Mouse (Mus musculus) forebrain, embryonic 11.5 days (tissue): ENCODE data around the gene Plppr1. TPM values are rescaled to one million over a fixed set of nuclear protein-coding genes. Genes with fewer than 3 reads are reported as not detected.

Experiments
- ATAC-seq: fragments of 200-750 bp; cut with Nextera tagmentation; replicated peaks from 2 replicates; pipeline ENCODE4 v1.8.0; 2017; ENCODE audit warnings: moderate TSS enrichment; ENCODE audit not compliant: low FRiP score
- DNase-seq: peaks from one replicate; pipeline ENCODE4 v3.0.0-alpha.2; 2017; ENCODE audit warnings: low spot score
- H3K27ac ChIP-seq: fragments of 300-500 bp; sonication (generic); 2 replicates; pipeline ENCODE4 v1.5.1; 2014; ENCODE audit warnings: low read depth, low read length
- H3K27me3 ChIP-seq: fragments of 300-500 bp; sonication (generic); 2 replicates; pipeline ENCODE4 v1.6.1; 2014; ENCODE audit warnings: mild to moderate bottlenecking, low read length, mixed read lengths; ENCODE audit not compliant: control insufficient read depth, insufficient read depth
- H3K36me3 ChIP-seq: fragments of 300-500 bp; sonication (generic); 2 replicates; pipeline ENCODE4 v1.6.1; 2014; ENCODE audit warnings: mild to moderate bottlenecking, low read length, moderate library complexity, mixed read lengths; ENCODE audit not compliant: control insufficient read depth, insufficient read depth
- H3K4me1 ChIP-seq: fragments of 300-500 bp; sonication (generic); replicated peaks from 2 replicates; pipeline ENCODE4 v1.6.1; 2014; ENCODE audit warnings: low read length, mixed read lengths; ENCODE audit not compliant: control insufficient read depth, insufficient read depth
- H3K4me2 ChIP-seq: fragments of 300-500 bp; sonication (generic); 2 replicates; pipeline ENCODE4 v1.6.1; 2014; ENCODE audit warnings: low read depth, mild to moderate bottlenecking, low read length, moderate library complexity, mixed read lengths; ENCODE audit not compliant: severe bottlenecking
- H3K4me3 ChIP-seq: fragments of 300-500 bp; sonication (generic); 2 replicates; pipeline ENCODE4 v1.5.1; 2014; ENCODE audit warnings: low read depth, low read length
- H3K9ac ChIP-seq: fragments of 300-500 bp; sonication (generic); 2 replicates; pipeline ENCODE4 v1.6.1; 2014; ENCODE audit warnings: low read length
- H3K9me3 ChIP-seq: fragments of 300-500 bp; sonication (generic); 2 replicates; pipeline ENCODE4 v1.6.1; 2016; ENCODE audit warnings: low read length, mixed read lengths; ENCODE audit not compliant: control insufficient read depth
- WGBS: fragments of 180-500 bp; shearing (Covaris S2); extraction: QIAGEN DNeasy Blood & Tissue Kit; methylation state at CpG from one replicate; pipeline ENCODE4 v1.1.7; 2014; 5-methylcytosine and 5-hydroxymethylcytosine counted together
- polyA plus RNA-seq: library from polyadenylated mRNA; unstranded; fragments of >200 nt; fragmentation: Nextera tagmentation; extraction: Ambion mirVana; gene quantifications from 2 replicates; pipeline ENCODE4 v1.2.1, GENCODE M21; 2014

The Plppr1 gene
- polyA plus RNA-seq, 1 experiment from 2014 or later: 10.1 TPM

DNA sequence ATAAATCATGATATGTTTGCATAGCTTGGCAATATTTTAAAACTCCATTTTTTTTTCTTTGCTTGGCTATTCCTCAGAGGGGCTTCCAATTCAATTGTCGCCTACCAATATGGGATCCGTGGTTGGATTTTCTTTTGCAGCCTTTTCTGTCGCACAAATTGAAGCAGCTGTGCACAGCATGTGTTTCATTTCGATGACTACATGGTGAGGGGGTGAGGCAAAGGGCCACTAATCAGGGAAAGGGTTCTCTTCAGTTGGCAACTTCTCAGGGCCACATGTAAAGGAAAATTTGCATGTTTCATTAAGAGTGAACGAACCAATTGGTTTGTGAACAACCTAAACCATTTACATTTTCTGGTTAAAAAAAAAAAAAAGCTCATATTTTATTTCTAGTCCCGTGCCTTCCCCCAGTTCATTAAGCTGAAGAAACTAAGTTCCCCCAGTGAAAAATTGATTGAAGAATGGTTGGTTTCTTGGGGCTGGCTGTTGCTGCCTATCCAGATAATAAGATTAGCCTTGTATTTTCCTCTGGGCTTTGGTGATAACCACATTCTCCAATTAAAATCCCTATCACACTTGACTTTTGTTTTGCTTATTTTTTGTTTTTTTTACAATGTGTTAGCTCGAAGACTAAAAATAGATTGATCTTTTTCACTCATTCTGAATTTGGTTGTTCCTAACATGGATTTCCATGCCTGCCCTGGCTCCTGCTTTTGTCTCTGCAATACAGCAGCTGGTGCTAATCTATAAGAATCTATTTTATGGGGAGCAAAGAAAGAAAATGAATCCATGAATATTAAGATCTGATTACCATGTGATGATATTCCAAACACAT, 43.1 kb downstream of the Plppr1 start:
- DNase-seq: no peak
- Histone ChIP-seq H3K27ac (no peak overlapping the region), H3K4me3 (no peak overlapping the region), H3K9me3 (no peaks in the 10 kb centered on the region), H3K4me2 (no peak overlapping the region), H3K9ac (no peak overlapping the region), H3K27me3 (no peaks in the 10 kb centered on the region), H3K36me3 (no peaks in the 10 kb centered on the region), H3K4me1 (no peaks in the 10 kb centered on the region; the same call in 1 of the 2 replicates)
- WGBS: 43% methylated on average over 7 of the region's 7 CpGs
- 0 out of 2 replicates have a peak, but pooled peaks have one; percentile 55 for ATAC-seq

- H3K4me1 ChIP-seq: no peaks in the 10 kb centered on the region; the same call in 1 of the 2 replicates
- no peak overlapping the region for H3K9ac ChIP-seq
- ATAC-seq (0 out of 2 replicates have a peak, but pooled peaks have one; percentile 46), DNase-seq (no peak)
- no peaks in the 10 kb centered on the region for H3K27me3 ChIP-seq
- H3K4me2 ChIP-seq: no peak overlapping the region
- H3K4me3 ChIP-seq: no peak overlapping the region
- no peaks in the 10 kb centered on the region for H3K36me3 ChIP-seq
- no peak overlapping the region for H3K27ac ChIP-seq
- WGBS: 91% methylated on average over 4 of the region's 4 CpGs
- H3K9me3 ChIP-seq: no peaks in the 10 kb centered on the region
Observed at GRCm38 (mm10) chr4:49102769-49103193, 43.7 kb downstream of the Plppr1 start.

- no peaks in the 10 kb centered on the region for H3K9me3 ChIP-seq
- H3K4me3 ChIP-seq: no peak overlapping the region
- no peak for ATAC-seq
- no peak overlapping the region for H3K4me2 ChIP-seq
- H3K27ac ChIP-seq: no peak overlapping the region
- peaks cover 3% of the 10 kb centered on the region; the same call in 1 of the 2 replicates for H3K4me1 ChIP-seq
- no peaks in the 10 kb centered on the region for H3K27me3 ChIP-seq
- no peak for DNase-seq
- WGBS: 90% methylated on average over 8 of the region's 8 CpGs
- no peak overlapping the region for H3K9ac ChIP-seq
- no peaks in the 10 kb centered on the region for H3K36me3 ChIP-seq
Observed at GRCm38 (mm10) chr4:49104860-49105259, 45.8 kb downstream of the Plppr1 start.

- Histone ChIP-seq H3K36me3 (no peaks in the 10 kb centered on the region), H3K27me3 (no peaks in the 10 kb centered on the region), H3K4me2 (no peak overlapping the region), H3K4me1 (peaks cover 3% of the 10 kb centered on the region; the same call in 1 of the 2 replicates), H3K9me3 (no peaks in the 10 kb centered on the region), H3K9ac (no peak overlapping the region), H3K27ac (no peak overlapping the region), H3K4me3 (no peak overlapping the region)
- 96% methylated on average over 4 of the region's 4 CpGs for WGBS
- no peak for DNase-seq
- ATAC-seq: no peak
Observed at GRCm38 (mm10) chr4:49107895-49108294, 48.8 kb downstream of the Plppr1 start.

GRCm38 (mm10) chr4:49108371-49108770, 49.3 kb downstream of the Plppr1 start:
- ATAC-seq (no peak), DNase-seq (no peak)
- no peak overlapping the region for H3K9ac ChIP-seq
- 71% methylated on average over 8 of the region's 8 CpGs for WGBS
- no peaks in the 10 kb centered on the region for H3K27me3 ChIP-seq
- H3K9me3 ChIP-seq: no peaks in the 10 kb centered on the region
- no peak overlapping the region for H3K4me3 ChIP-seq
- no peak overlapping the region for H3K27ac ChIP-seq
- H3K36me3 ChIP-seq: no peaks in the 10 kb centered on the region
- peaks cover 3% of the 10 kb centered on the region; the same call in 1 of the 2 replicates for H3K4me1 ChIP-seq
- H3K4me2 ChIP-seq: no peak overlapping the region

GRCm38 (mm10) chr4:49109989-49110388, 50.9 kb downstream of the Plppr1 start:
- Histone ChIP-seq H3K27me3 (no peaks in the 10 kb centered on the region), H3K4me3 (no peak overlapping the region), H3K36me3 (no peaks in the 10 kb centered on the region), H3K9me3 (no peaks in the 10 kb centered on the region), H3K4me2 (no peak overlapping the region), H3K9ac (no peak overlapping the region), H3K4me1 (peaks cover 3% of the 10 kb centered on the region; the same call in 1 of the 2 replicates), H3K27ac (no peak overlapping the region)
- DNase-seq (no peak), ATAC-seq (no peak)
- WGBS: 69% methylated on average over 5 of the region's 5 CpGs

- no peak overlapping the region for H3K4me2 ChIP-seq
- no peaks in the 10 kb centered on the region for H3K27me3 ChIP-seq
- no peak overlapping the region for H3K4me3 ChIP-seq
- H3K4me1 ChIP-seq: no peaks in the 10 kb centered on the region
- no peak overlapping the region for H3K9ac ChIP-seq
- DNase-seq (no peak), ATAC-seq (no peak)
- H3K36me3 ChIP-seq: no peaks in the 10 kb centered on the region
- no peaks in the 10 kb centered on the region for H3K9me3 ChIP-seq
- 88% methylated on average over 2 of the region's 2 CpGs for WGBS
- no peak overlapping the region for H3K27ac ChIP-seq
Observed at GRCm38 (mm10) chr4:49118842-49119241, 59.8 kb downstream of the Plppr1 start.

GRCm38 (mm10) chr4:49144798-49145197, 85.7 kb downstream of the Plppr1 start:
- Histone ChIP-seq H3K36me3 (no peaks in the 10 kb centered on the region), H3K27ac (no peak overlapping the region), H3K9me3 (no peaks in the 10 kb centered on the region), H3K27me3 (no peaks in the 10 kb centered on the region), H3K4me2 (no peak overlapping the region), H3K9ac (no peak overlapping the region), H3K4me1 (no peaks in the 10 kb centered on the region), H3K4me3 (no peak overlapping the region)
- ATAC-seq: no peak
- 85% methylated on average over 4 of the region's 4 CpGs for WGBS
- no peak for DNase-seq

DNA sequence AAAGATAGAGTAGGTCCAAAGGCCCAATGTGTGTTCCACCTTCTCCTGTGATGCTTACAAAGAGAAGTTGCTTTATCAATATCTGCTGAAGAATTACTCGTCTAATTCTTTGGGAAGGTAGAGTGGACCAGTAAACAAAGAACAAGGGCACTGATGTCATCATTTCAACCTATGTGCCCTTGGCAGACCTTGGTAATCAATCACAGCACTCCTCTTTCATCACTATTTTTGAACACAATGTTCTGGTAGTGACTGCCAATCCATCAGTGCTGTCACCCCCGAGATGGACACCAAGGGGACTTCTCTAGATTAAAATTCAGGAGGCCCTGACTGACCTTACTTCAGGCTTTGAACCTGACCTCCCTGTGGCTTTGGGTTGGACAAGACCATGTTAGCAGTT, 89.7 kb downstream of the Plppr1 start:
- no peaks in the 10 kb centered on the region for H3K9me3 ChIP-seq
- H3K4me1 ChIP-seq: no peaks in the 10 kb centered on the region
- H3K9ac ChIP-seq: no peak overlapping the region
- 78% methylated on average over 2 of the region's 2 CpGs for WGBS
- no peak overlapping the region for H3K27ac ChIP-seq
- ATAC-seq (no peak), DNase-seq (no peak)
- no peaks in the 10 kb centered on the region for H3K27me3 ChIP-seq
- H3K36me3 ChIP-seq: no peaks in the 10 kb centered on the region
- H3K4me2 ChIP-seq: no peak overlapping the region
- H3K4me3 ChIP-seq: no peak overlapping the region
